Mouse (Mus musculus) lung, embryonic 14.5 days (tissue): Measurements from ENCODE around the gene Olfr1385. TPM values are rescaled to one million over a fixed set of nuclear protein-coding genes. Genes with fewer than 3 reads are reported as not detected.
"Not testable (repeated sequence)": the region's sequence is repeated elsewhere in the genome, so short reads cannot be mapped to it uniquely, and the experiment has no call there.

ENCODE experiments used
- ATAC-seq: fragments of 200-750 bp; cut with Nextera tagmentation; 2 replicates; pipeline ENCODE4 v1.8.0; 2017; ENCODE audit warnings: mild to moderate bottlenecking, moderate TSS enrichment, moderate library complexity; ENCODE audit not compliant: insufficient read depth
- DNase-seq: peaks from one replicate; pipeline ENCODE4 v3.0.0-alpha.2; 2015
- H3K27ac ChIP-seq: fragments of 300-500 bp; sonication (generic); 2 replicates; pipeline ENCODE4 v1.5.1; 2014; ENCODE audit warnings: low read depth, mild to moderate bottlenecking, moderate library complexity
- H3K27me3 ChIP-seq: fragments of 300-500 bp; sonication (generic); 2 replicates; pipeline ENCODE4 v1.6.1; 2014; ENCODE audit warnings: low read length, control low read depth; ENCODE audit not compliant: insufficient read depth
- H3K36me3 ChIP-seq: fragments of 300-500 bp; sonication (generic); 2 replicates; pipeline ENCODE4 v1.6.1; 2014; ENCODE audit warnings: control low read depth; ENCODE audit not compliant: insufficient read depth
- H3K4me1 ChIP-seq: fragments of 300-500 bp; sonication (generic); 2 replicates; pipeline ENCODE4 v1.6.1; 2014; ENCODE audit warnings: antibody characterized with exemption, control low read depth; ENCODE audit not compliant: insufficient read depth
- H3K4me2 ChIP-seq: fragments of 300-500 bp; sonication (generic); 2 replicates; pipeline ENCODE4 v1.6.1; 2014; ENCODE audit warnings: mild to moderate bottlenecking
- H3K4me3 ChIP-seq: fragments of 300-500 bp; sonication (generic); 2 replicates; pipeline ENCODE4 v1.5.1; 2014; ENCODE audit warnings: low read depth, low read length
- H3K9ac ChIP-seq: fragments of 300-500 bp; sonication (generic); 2 replicates; pipeline ENCODE4 v1.6.1; 2014
- H3K9me3 ChIP-seq: fragments of 300-500 bp; sonication (generic); 2 replicates; pipeline ENCODE4 v1.6.1; 2016; ENCODE audit warnings: low read depth, low read length, control low read depth
- CTCF ChIP-seq: IDR thresholded peaks from 2 replicates; pipeline ENCODE4 v1.5.1; 2016; ENCODE audit warnings: antibody characterized with exemption, low read depth
- WGBS: fragments of 180-500 bp; shearing (Covaris S2); extraction: QIAGEN DNeasy Blood & Tissue Kit; methylation state at CpG from one replicate; pipeline ENCODE4 v1.1.7; 2014; 5-methylcytosine and 5-hydroxymethylcytosine counted together
- polyA plus RNA-seq: library from polyadenylated mRNA; unstranded; fragments of >200 nt; fragmentation: Nextera tagmentation; extraction: Ambion mirVana; gene quantifications from 2 replicates; pipeline ENCODE4 v1.2.1, GENCODE M21; 2014

Olfr1385 gene
- not detected in 2 replicates for polyA plus RNA-seq

DNA sequence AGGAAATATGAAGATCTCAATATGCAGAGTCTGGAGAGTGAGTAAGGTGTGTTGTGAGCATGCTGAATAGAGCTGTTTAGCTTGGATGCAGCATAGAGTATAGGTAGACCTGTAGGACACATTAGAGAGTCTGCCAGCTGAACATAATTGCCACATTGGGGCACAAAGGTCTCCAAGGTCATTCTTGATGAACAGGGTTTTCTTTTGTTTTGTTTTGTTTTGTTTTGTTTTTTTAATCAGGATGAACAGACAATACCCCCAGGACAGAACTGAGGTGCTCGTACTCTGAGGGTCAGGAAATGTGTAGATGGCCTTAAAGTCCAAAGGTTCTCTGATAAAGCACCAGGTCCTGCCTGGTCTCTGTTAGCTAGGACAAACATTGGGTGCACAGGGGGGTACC, at the start of gene Olfr1385:
Gene Olfr1385, plus strand, starts transcription at position 301 of the 400 bp plus-strand sequence.
- not testable (repeated sequence) for H3K4me1 ChIP-seq, H3K4me2 ChIP-seq, H3K36me3 ChIP-seq, H3K9me3 ChIP-seq, H3K9ac ChIP-seq, ATAC-seq, H3K4me3 ChIP-seq, H3K27me3 ChIP-seq, H3K27ac ChIP-seq, DNase-seq
- 81% methylated on average over 1 of the region's 1 CpGs for WGBS

DNA sequence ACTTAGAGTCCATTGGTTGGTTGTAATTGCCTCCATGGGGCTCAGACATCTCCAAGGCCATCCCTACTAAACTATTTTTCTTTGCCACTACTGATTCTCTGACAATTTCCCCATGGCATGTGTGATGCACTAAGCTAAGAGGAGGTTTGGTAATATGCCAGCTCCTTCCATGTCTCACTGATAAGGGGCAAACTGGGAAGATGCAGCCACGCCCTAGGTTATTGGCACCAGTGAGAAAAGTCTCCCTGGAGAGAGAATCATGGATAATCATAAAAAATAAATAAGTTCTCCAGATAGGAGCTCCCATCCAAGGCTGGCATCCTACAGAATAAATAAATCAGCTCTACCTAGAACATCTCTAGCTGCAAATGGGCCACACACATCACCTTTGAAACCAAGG, 33.8 kb upstream of the Olfr1385 start, which contains the start of gene Olfr1387:
Gene Olfr1387, plus strand, starts transcription at position 301 of the 400 bp plus-strand sequence.
- TF ChIP-seq CTCF, result no peak
- ATAC-seq, result no peak
- 76% methylated on average over 1 of the region's 1 CpGs for WGBS
- no peak within 1 kb of the TSS for H3K4me3 ChIP-seq
- H3K27me3 ChIP-seq, result no peaks in the 10 kb centered on the region
- no peak for DNase-seq
- H3K9ac ChIP-seq, result no peak within 1 kb of the TSS
- H3K4me1 ChIP-seq, result no peaks in the 10 kb centered on the region
- H3K27ac ChIP-seq, result no peak within 1 kb of the TSS
- H3K9me3 ChIP-seq, result no peaks in the 10 kb centered on the region
- no peaks in the 10 kb centered on the region for H3K36me3 ChIP-seq
- no peak within 1 kb of the TSS for H3K4me2 ChIP-seq

DNA sequence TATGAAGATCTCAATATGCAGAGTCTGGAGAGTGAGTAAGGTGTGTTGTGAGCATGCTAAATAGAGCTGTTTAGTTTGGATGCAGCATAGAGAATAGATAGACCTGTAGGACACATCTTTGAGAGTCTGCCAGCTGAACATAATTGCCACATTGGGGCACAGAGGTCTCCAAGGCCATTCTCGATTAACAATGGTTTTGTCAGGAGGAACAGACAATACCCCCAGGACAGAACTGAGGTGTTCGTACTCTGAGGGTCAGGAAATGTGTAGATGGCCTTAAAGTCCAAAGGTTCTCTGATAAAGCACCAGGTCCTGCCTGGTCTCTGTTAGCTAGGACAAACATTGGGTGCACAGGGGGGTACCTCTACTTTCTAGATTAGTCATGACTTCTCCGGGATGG, 24.1 kb upstream of the Olfr1385 start, which contains the start of gene Olfr1386:
Gene Olfr1386, plus strand, starts transcription at position 301 of the 400 bp plus-strand sequence.
- H3K4me2 ChIP-seq, H3K9me3 ChIP-seq, H3K27me3 ChIP-seq, DNase-seq, H3K4me3 ChIP-seq, ATAC-seq, H3K27ac ChIP-seq, H3K36me3 ChIP-seq, H3K9ac ChIP-seq, H3K4me1 ChIP-seq: not testable (repeated sequence)
- WGBS, result 73% methylated on average over 2 of the region's 3 CpGs

DNA sequence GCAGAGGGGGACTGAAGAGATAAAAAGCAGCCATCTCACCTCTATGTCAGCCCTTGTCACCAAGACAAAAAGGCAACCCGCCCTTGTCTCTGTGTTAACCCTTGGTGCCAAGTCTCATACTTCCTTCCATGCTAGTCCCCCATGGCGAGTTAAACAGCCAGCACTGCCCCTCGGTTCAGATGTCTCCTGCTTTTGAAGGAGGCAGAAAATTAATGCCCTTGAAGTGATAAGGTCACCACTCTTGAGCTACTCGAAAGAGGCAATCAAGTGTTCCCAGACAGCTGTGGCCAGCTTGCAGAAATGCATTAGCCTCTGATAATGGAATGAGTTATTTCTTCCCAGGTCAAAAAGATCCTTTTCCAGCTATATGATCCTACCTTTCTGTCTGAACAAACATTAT, 2.9 kb upstream of the Olfr1385 start:
- Histone ChIP-seq H3K27me3 (no peaks in the 10 kb centered on the region), H3K27ac (no peak overlapping the region), H3K9ac (no peak overlapping the region), H3K4me1 (no peaks in the 10 kb centered on the region), H3K36me3 (no peaks in the 10 kb centered on the region), H3K4me3 (no peak overlapping the region), H3K4me2 (no peak overlapping the region), H3K9me3 (no peaks in the 10 kb centered on the region)
- TF ChIP-seq CTCF, result no peak
- ATAC-seq (no peak), DNase-seq (no peak)
- 31% methylated on average over 4 of the region's 4 CpGs for WGBS

DNA sequence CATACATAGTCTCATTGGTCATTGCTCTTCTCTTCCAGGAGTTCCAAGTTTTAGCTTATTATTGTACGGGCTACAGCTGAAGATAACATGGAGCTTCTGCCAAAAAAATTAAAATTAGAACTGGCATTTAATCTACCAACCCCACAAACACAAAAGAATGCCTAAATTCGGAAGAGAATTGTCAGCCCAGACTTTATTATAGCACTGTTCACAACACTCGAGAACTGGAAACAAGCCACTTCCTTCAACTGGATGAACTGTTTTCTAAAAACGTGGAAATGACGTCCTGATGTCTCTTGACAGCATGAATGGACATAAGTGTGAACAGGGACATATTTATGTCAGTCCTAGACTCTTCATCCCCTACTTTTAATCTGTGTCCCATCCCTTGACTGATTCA, 29.2 kb downstream of the Olfr1385 start:
- TF ChIP-seq CTCF, result no peak
- H3K4me2 ChIP-seq, result no peak overlapping the region
- no peak overlapping the region for H3K9ac ChIP-seq
- no peaks in the 10 kb centered on the region for H3K27me3 ChIP-seq
- no peak overlapping the region for H3K27ac ChIP-seq
- no peak for DNase-seq
- H3K4me3 ChIP-seq, result no peak overlapping the region
- no peaks in the 10 kb centered on the region for H3K36me3 ChIP-seq
- no peak for ATAC-seq
- no peaks in the 10 kb centered on the region for H3K4me1 ChIP-seq
- WGBS, result 54% methylated on average over 5 of the region's 5 CpGs
- no peaks in the 10 kb centered on the region for H3K9me3 ChIP-seq

DNA sequence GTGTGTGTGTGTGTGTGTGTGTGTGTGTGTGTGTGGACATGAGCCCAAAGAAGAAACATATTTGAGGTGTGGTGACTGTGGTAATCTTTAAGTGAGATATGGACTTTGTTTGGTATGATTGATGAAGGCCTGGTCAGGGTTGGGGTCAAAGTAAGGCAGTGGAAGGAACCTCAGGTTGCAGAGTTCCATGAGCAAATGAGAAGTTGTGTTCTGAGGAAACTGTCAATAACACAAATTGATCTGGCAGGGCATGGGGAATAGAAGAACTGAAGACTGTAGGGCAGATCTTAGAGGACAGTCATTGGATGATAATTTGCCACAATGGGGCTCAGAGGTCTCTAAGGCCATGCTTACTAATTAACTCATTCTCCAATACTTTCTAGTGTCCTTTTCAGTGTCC, 30.5 kb downstream of the Olfr1385 start, which contains the start of gene Olfr1383:
Gene Olfr1383, plus strand, starts transcription at position 301 of the 400 bp plus-strand sequence.
- no peak within 1 kb of the TSS for H3K4me2 ChIP-seq
- H3K9ac ChIP-seq, result no peak within 1 kb of the TSS
- no peaks in the 10 kb centered on the region for H3K27me3 ChIP-seq
- H3K36me3 ChIP-seq, result no peaks in the 10 kb centered on the region
- TF ChIP-seq CTCF, result no peak
- DNase-seq (no peak), ATAC-seq (no peak)
- no peak within 1 kb of the TSS for H3K4me3 ChIP-seq
- H3K27ac ChIP-seq, result no peak within 1 kb of the TSS
- no peaks in the 10 kb centered on the region for H3K9me3 ChIP-seq
- no peaks in the 10 kb centered on the region for H3K4me1 ChIP-seq

DNA sequence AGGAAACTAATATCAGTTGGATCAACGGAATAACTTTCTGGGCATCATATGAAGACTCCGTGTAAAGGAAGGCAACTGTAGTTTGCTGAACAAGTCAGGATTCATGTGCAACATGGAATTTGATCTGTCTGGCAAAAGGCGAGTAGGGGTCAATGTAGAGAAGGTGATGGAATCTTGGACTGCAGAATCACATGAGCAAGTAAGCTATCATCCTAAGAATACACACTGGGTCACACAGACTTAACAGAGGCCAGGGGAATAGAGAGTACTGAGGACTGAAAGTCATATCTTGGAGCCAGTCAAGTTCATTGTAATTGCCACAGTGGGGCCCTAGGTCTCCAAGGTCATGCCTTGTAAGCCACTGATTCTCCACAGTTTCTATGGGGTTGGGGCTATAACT, 39.1 kb downstream of the Olfr1385 start, which contains the start of gene Olfr1382:
Gene Olfr1382, plus strand, starts transcription at position 301 of the 400 bp plus-strand sequence.
- Histone ChIP-seq H3K36me3 (no peaks in the 10 kb centered on the region), H3K27me3 (no peaks in the 10 kb centered on the region), H3K27ac (no peak within 1 kb of the TSS), H3K4me2 (no peak within 1 kb of the TSS), H3K9ac (no peak within 1 kb of the TSS), H3K4me3 (no peak within 1 kb of the TSS), H3K4me1 (no peaks in the 10 kb centered on the region), H3K9me3 (no peaks in the 10 kb centered on the region)
- ATAC-seq, result no peak
- 78% methylated on average over 3 of the region's 3 CpGs for WGBS
- no peak for TF ChIP-seq CTCF
- no peak for DNase-seq

DNA sequence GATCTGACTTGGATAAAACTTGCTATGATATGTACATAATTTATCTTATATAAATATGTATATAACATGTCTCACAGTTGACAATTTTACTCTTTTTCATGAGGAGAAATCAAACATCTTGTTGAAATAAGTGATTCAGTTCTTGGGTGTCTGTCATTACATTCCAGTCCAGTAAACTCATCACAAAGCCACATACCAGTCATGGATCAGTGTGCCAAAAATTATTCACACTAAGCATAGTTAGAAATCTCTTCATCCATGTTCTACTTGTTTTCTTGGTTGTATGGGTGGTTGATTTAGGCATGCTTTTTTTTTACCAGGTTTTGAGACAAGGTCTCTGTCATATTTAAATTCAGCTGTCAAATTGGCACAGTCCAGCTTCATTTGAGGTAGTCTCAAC, 43.9 kb downstream of the Olfr1385 start:
- H3K27me3 ChIP-seq, result no peaks in the 10 kb centered on the region
- H3K4me1 ChIP-seq, result no peaks in the 10 kb centered on the region
- ATAC-seq, result no peak
- no peak for DNase-seq
- no peaks in the 10 kb centered on the region for H3K36me3 ChIP-seq
- H3K9ac ChIP-seq, result no peak overlapping the region
- H3K4me3 ChIP-seq, result no peak overlapping the region
- no peak overlapping the region for H3K4me2 ChIP-seq
- H3K27ac ChIP-seq, result no peak overlapping the region
- TF ChIP-seq CTCF, result no peak
- H3K9me3 ChIP-seq, result no peaks in the 10 kb centered on the region
